Mouse (Mus musculus) G1E (cell line): ENCODE data around the gene Col13a1.

Experiments used
- CTCF ChIP-seq: IDR thresholded peaks from 2 replicates; pipeline ENCODE4 v1.5.1; 2012; ENCODE audit warnings: low read depth, low read length, inconsistent platforms, mixed read lengths
- GATA1 ChIP-seq: IDR thresholded peaks from 2 replicates; pipeline ENCODE4 v1.6.1; 2012; ENCODE audit warnings: borderline replicate concordance, low read length, inconsistent platforms, mixed read lengths
- POLR2AphosphoS5 ChIP-seq: IDR thresholded peaks from 2 replicates; pipeline ENCODE4 v1.6.1; 2012; ENCODE audit warnings: low read depth, low read length, inconsistent platforms; ENCODE audit not compliant: insufficient replicate concordance
- TAL1 ChIP-seq: conservative IDR thresholded peaks from 2 replicates; pipeline ENCODE4 v1.6.1; 2012; ENCODE audit warnings: low read depth, low read length, inconsistent platforms, mixed read lengths

DNA sequence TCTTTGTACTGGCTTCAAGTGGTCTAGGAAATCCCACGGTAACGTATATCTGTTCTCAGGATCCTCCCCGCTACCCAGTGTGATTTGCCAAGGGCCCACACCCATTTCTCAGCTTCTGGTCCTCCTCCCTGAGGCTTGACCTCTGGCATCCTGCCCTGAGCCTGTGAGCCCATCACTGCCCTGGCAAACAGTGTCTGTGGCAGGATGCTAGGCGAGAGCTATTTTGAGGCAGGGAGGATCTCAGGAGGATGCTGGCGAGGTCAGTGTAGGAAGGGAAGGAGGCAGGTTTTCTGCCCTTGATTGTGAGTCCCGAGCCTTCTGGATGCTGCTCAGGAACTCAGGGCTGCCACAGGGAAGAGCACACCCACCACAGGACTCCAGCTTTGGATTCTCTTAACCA is 22.2 kb downstream of the Col13a1 start:
- TF ChIP-seq CTCF: no peak
- no peak for TF ChIP-seq TAL1
- no peak for TF ChIP-seq GATA1
- TF ChIP-seq POLR2AphosphoS5: no peak
